Mouse (Mus musculus) kidney, adult 11 months (tissue): ENCODE measurements around the gene Gm15080.
"Not testable (repeated sequence)": the region's sequence is repeated elsewhere in the genome, so short reads cannot be mapped to it uniquely, and the experiment has no call there.

Experiments used
- DNase-seq: peaks from one replicate; pipeline ENCODE4 v3.0.0; 2022

Gene Gm15080

GRCm38 (mm10) chrX:147992693-147993092 lies at the start of gene Gm15080:
Gm15080 (plus strand) TSS chrX:147992993.
- DNase-seq = not testable (repeated sequence)
